Comparison of ENCODE assay signal across 20 mouse cellular contexts in the genomic region with DNA sequence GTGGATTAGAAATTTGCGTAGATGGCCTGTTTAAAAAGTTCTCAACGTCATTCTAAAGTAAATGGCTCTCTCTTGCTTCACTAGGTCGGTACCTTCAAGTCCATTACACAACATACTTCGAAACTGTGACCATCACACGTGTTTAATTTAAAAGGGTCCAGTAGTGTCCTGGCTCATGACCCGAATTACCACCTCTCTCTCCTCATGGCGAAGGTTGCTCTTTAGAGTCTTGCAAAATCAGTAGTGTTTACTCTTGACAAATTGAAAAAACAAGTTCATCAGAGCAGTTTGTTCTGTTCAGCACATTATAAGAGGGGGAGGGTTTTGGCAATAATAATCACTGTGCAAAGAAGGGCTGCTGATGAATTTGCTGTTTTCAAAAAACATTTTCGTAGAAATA. TPM values are rescaled to one million over a fixed set of nuclear protein-coding genes. Genes with fewer than 3 reads are reported as not detected.
DNase-seq lines count a peak whose midpoint lies in the region; ATAC-seq and TF ChIP-seq lines count a peak whose summit lies in the region.
"Had no signal": no experiment of that assay in that cellular context is flagged by ENCODE, and none has a peak within 500 bp of the region (broad histone marks: within the 10 kb centered on the region; RNA-seq: fewer than 3 reads in every experiment).

No protein-coding gene starts in this region.

- H3K9me3 ChIP-seq in liver, embryonic 15.5 days (replicated peaks): no peaks in the 10 kb centered on the region
- no peaks in the 10 kb centered on the region for H3K9me3 ChIP-seq in liver, embryonic 12.5 days (replicated peaks)
- no peaks in the 10 kb centered on the region for H3K9me3 ChIP-seq in liver, postnatal 0 days (ENCODE audit: low read length)
- H3K9me3 ChIP-seq: embryonic facial prominence, embryonic 13.5 days; forebrain, embryonic 12.5 days had no signal

- no peak overlapping the region for H3K9ac ChIP-seq in liver, embryonic 15.5 days
- H3K9ac ChIP-seq in liver, embryonic 12.5 days: no peak overlapping the region
- no peak overlapping the region for H3K9ac ChIP-seq in liver, postnatal 0 days (replicated peaks)
- H3K9ac ChIP-seq: embryonic facial prominence, embryonic 13.5 days; forebrain, embryonic 12.5 days had no signal

- peak; percentile 71 for ATAC-seq in liver, embryonic 15.5 days (ENCODE audit: insufficient read depth)
- no peak for ATAC-seq in liver, embryonic 12.5 days
- peak; percentile 93 for ATAC-seq in liver, postnatal 0 days
- ATAC-seq: activated CD4-positive, CD25-positive, alpha-beta regulatory T cell, adult 4 months; forebrain, embryonic 16.5 days; Patski had no signal

- no peak overlapping the region for H3K4me2 ChIP-seq in liver, embryonic 15.5 days
- no peak overlapping the region for H3K4me2 ChIP-seq in liver, embryonic 12.5 days
- H3K4me2 ChIP-seq in liver, postnatal 0 days (ENCODE audit: low read depth, low read length): no peak overlapping the region
- H3K4me2 ChIP-seq: embryonic facial prominence, embryonic 13.5 days; forebrain, embryonic 12.5 days; heart, embryonic 11.5 days had no signal

- H3K4me1 ChIP-seq in liver, embryonic 15.5 days (replicated peaks): no peaks in the 10 kb centered on the region
- no peaks in the 10 kb centered on the region for H3K4me1 ChIP-seq in liver, embryonic 12.5 days
- H3K4me1 ChIP-seq in liver, postnatal 0 days (ENCODE audit: insufficient read depth): no peaks in the 10 kb centered on the region
- H3K4me1 ChIP-seq: embryonic facial prominence, embryonic 13.5 days; forebrain, embryonic 12.5 days had no signal

- no peaks in the 10 kb centered on the region for H3K27me3 ChIP-seq in liver, embryonic 15.5 days
- no peaks in the 10 kb centered on the region for H3K27me3 ChIP-seq in liver, embryonic 12.5 days (replicated peaks)
- no peaks in the 10 kb centered on the region for H3K27me3 ChIP-seq in liver, postnatal 0 days (ENCODE audit: insufficient read depth, low read length)
- H3K27me3 ChIP-seq: CH12.LX; embryonic facial prominence, embryonic 13.5 days; forebrain, embryonic 12.5 days had no signal

- no peak overlapping the region for H3K4me3 ChIP-seq in liver, embryonic 15.5 days (replicated peaks)
- no peak overlapping the region for H3K4me3 ChIP-seq in liver, embryonic 12.5 days
- H3K4me3 ChIP-seq in liver, postnatal 0 days (ENCODE audit: low read depth, low read length): no peak overlapping the region
- H3K4me3 ChIP-seq: embryonic facial prominence, embryonic 13.5 days; forebrain, embryonic 12.5 days had no signal

- TF ChIP-seq EP300 in liver, postnatal 0 days (IDR thresholded peaks at IDR 0.05; ENCODE audit: low read depth): peak; percentile 91

- peak; percentile 60 for DNase-seq in lung, postnatal 36 days
- no peak for DNase-seq in lung, postnatal 4 days
- no peak for DNase-seq in liver, postnatal 0 days
- DNase-seq in cerebellum, postnatal 10 days: no peak
- DNase-seq: adrenal gland, postnatal 14 days; cerebellum, adult 11-12 months; cerebellum, adult 9-10 months; cerebellum, postnatal 36 days; gastrocnemius, postnatal 10 days; heart, adult 18-20 months; heart, postnatal 36 days had no signal

- WGBS in liver, embryonic 15.5 days (ENCODE audit: insufficient replicate concordance): 55% methylated on average over 8 of the region's 8 CpGs
- 60% methylated on average over 8 of the region's 8 CpGs for WGBS in liver, embryonic 12.5 days (ENCODE audit: insufficient replicate concordance)
- WGBS in liver, postnatal 0 days (ENCODE audit: insufficient replicate concordance): 58% methylated on average over 8 of the region's 8 CpGs

- TF ChIP-seq CTCF in liver, postnatal 0 days (IDR thresholded peaks at IDR 0.05; ENCODE audit: low read depth): no peak

- H3K36me3 ChIP-seq in liver, embryonic 15.5 days (replicated peaks): no peaks in the 10 kb centered on the region
- H3K36me3 ChIP-seq in liver, embryonic 12.5 days: no peaks in the 10 kb centered on the region
- no peaks in the 10 kb centered on the region for H3K36me3 ChIP-seq in liver, postnatal 0 days (replicated peaks; ENCODE audit: insufficient read depth, low read length)
- H3K36me3 ChIP-seq: embryonic facial prominence, embryonic 13.5 days; forebrain, embryonic 12.5 days had no signal

- H3K27ac ChIP-seq in liver, embryonic 15.5 days (replicated peaks): no peak overlapping the region
- H3K27ac ChIP-seq in liver, embryonic 12.5 days: no peak overlapping the region
- H3K27ac ChIP-seq in liver, postnatal 0 days (ENCODE audit: low read depth): peak overlapping the region; percentile 67; the same call in 1 of the 2 replicates
- H3K27ac ChIP-seq: embryonic facial prominence, embryonic 13.5 days; forebrain, embryonic 12.5 days had no signal

RNA-seq across cellular contexts. Expression of gene Cps1, which starts 6.3 kb away (rescaled TPM):
- polyA plus RNA-seq in liver, embryonic 15.5 days (2015; fragmentation: Nextera tagmentation; extraction: Ambion mirVana): 14.8 and 29.6 TPM in 2 replicates
- polyA plus RNA-seq in liver, embryonic 12.5 days (2016; fragmentation: Nextera tagmentation; extraction: Ambion mirVana): 0.08 and 0.10 TPM in 2 replicates
- polyA plus RNA-seq in liver, postnatal 0 days (2015; fragmentation: Nextera tagmentation; extraction: Ambion mirVana): 283 and 311 TPM in 2 replicates
- polyA plus RNA-seq: activated CD4-positive, CD25-positive, alpha-beta regulatory T cell, adult 4 months; Patski had no signal
